Mouse (Mus musculus) megakaryocyte, adult 5-6 weeks (primary cell): ENCODE data around the gene Sort1. TPM values are rescaled to one million over a fixed set of nuclear protein-coding genes. Genes with fewer than 3 reads are reported as not detected.
A peak's percentile ranks its signal among the peaks of the same experiment; 100 is the strongest.

ENCODE experiments used
- ATAC-seq: 2 replicates; pipeline ENCODE4 v1.8.0; 2016; ENCODE audit warnings: mild to moderate bottlenecking, inconsistent platforms; ENCODE audit not compliant: poor library complexity, severe bottlenecking
- total RNA-seq, 2 experiments: library from RNA; stranded (forward) in 1 of 2; stranded (reverse) in 1 of 2; fragments of 153-499, 151-499 nt in 1 of 2; fragments of 221-1000, 200-1000 nt in 1 of 2; gene quantifications; 2 replicates each; pipeline versions ENCODE4 v1.2.3 to v1.2.4; 2015 to 2017

The Sort1 gene
- total RNA-seq, 2 experiments from 2014 or later, result 76.4 to 83.8 TPM

- 0 out of 2 replicates have a peak, but pooled peaks have one; percentile 29 for ATAC-seq
These were observed 96.8 kb downstream of the Sort1 start for GRCm38 (mm10) chr3:108380695-108381094.

GRCm38 (mm10) chr3:108381945-108382875 is 98.3 kb downstream of the Sort1 start:
- peak; percentile 32 for ATAC-seq

- peak; percentile 82 for ATAC-seq
These were observed 99.8 kb downstream of the Sort1 start, which contains the start of gene Psrc1 for GRCm38 (mm10) chr3:108383485-108384354. Psrc1 (plus strand) TSS chr3:108383839.

- no peak for ATAC-seq
These were observed 100.5 kb downstream of the Sort1 start for GRCm38 (mm10) chr3:108384425-108384824.

GRCm38 (mm10) chr3:108386186-108386585 is 102.3 kb downstream of the Sort1 start:
- ATAC-seq, result no peak

GRCm38 (mm10) chr3:108389111-108389545 is 105.2 kb downstream of the Sort1 start:
- ATAC-seq, result peak; percentile 100

- no peak for ATAC-seq
These were observed 108.4 kb downstream of the Sort1 start for GRCm38 (mm10) chr3:108392299-108392698.

GRCm38 (mm10) chr3:108392793-108393192 is 108.9 kb downstream of the Sort1 start:
- no peak for ATAC-seq

GRCm38 (mm10) chr3:108398281-108398680 is 114.4 kb downstream of the Sort1 start:
- no peak for ATAC-seq

GRCm38 (mm10) chr3:108400442-108400841 is 116.6 kb downstream of the Sort1 start:
- ATAC-seq, result no peak

- ATAC-seq, result peak; percentile 97
These were observed 118.0 kb downstream of the Sort1 start for GRCm38 (mm10) chr3:108401692-108402527.

- no peak for ATAC-seq
These were observed 118.6 kb downstream of the Sort1 start for GRCm38 (mm10) chr3:108402528-108402920.

- ATAC-seq, result no peak
These were observed 121.8 kb downstream of the Sort1 start for GRCm38 (mm10) chr3:108405536-108406305.

- no peak for ATAC-seq
These were observed 122.5 kb downstream of the Sort1 start for GRCm38 (mm10) chr3:108406306-108406885.

GRCm38 (mm10) chr3:108408517-108409008 is 124.7 kb downstream of the Sort1 start:
- ATAC-seq, result no peak

- ATAC-seq, result no peak
These were observed 125.9 kb downstream of the Sort1 start for GRCm38 (mm10) chr3:108409656-108410358.

GRCm38 (mm10) chr3:108410359-108410714 is 126.5 kb downstream of the Sort1 start:
- no peak for ATAC-seq
